Mouse (Mus musculus) spleen, embryonic (tissue): ENCODE data around the gene Cd5l.
"Not testable (repeated sequence)": the region's sequence is repeated elsewhere in the genome, so short reads cannot be mapped to it uniquely, and the experiment has no call there.

ENCODE experiments used
- CTCF ChIA-PET: fragments of 350-600 bp; sonication (Branson Sonifier 250); formaldehyde crosslinking; loops from one replicate; lab custom pipeline; 2022; lab: Charles Lee

The Cd5l gene

DNA sequence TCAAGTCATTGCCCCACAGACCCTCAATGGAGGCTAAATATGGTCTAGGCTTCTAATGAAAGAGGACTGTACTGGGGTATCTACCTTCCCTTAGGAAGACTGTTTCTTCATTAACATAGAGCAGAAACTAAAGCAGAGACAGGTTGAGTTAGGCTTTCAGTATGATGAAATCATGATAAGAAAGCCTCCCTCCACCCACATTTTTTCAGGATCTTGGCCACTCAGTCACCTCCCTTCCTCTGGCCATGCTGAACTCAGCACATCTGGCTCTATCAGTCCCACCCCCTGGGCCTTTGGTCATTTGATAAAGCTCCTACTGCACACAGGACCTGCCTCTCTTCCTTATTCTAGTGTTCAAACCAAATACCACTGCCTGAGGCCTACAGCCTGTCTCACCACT, at the start of gene Cd5l:
Gene Cd5l, plus strand, starts transcription at position 301 of the 400 bp plus-strand sequence.
- CTCF ChIA-PET: interaction anchor here (0.6 kb wide), 1 partner anchor 168 kb away, joined by 3 read pairs; no protein-coding TSS in a partner anchor

DNA sequence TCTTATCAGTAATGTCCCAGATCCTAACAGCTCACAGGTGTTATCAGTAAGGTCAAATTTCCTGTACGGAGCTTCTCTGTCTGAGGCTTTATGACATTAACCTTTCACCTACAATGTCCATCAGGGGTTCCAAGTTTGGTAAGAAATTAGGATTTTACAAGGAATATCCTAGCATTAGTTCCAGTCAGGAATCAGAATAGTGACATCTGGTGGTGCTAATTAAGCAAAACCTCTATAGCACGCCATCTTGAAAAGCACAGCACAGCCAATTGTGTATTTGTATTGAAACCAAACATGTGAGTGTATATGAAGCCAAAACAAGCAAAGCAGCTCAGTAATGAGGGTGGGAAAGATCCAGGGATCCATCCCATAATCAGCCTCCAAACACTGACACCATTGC, 47.8 kb upstream of the Cd5l start:
- CTCF ChIA-PET: no interaction called here

DNA sequence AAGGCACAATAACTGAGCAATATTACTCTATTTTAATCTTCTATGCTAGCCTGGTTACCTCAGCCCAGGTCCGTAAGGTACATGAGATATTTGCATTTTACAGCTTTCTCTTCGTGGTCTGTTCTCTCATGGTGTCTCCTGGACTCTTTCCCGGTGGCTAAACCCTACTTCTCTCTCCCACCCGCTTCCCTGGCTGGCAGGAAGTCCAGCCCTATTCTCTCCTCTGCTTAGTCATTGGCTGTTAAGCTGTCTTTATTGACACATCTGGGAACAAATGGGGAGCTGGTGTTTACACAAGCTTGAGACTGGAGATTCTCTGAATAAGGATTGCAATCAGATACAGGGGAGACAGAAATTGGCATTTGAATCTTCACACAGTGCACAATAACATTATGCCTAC, 35.1 kb upstream of the Cd5l start:
- CTCF ChIA-PET: interaction anchor here (1.0 kb wide), 2 partner anchors 15 to 104 kb away, joined by 4 read pairs; no protein-coding TSS in a partner anchor

DNA sequence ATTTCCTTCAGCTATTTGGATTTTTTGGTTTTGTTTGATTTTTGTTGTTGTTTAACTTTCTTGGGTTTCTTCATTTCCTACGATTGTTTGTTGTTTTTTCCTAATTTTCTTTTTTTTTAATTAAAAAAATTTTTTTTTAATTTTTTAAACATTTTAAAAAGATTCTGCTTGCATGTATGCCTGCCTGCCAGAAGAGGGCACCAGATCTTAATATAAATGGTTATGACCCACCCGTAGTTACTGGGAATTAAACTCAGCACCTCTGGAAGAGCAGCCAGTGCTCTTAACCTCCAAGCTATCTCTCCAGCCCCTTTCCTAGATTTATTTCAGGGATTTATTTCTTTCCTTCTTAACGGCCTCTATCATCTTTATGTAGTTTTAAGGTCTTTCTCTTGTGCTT, 33.9 kb upstream of the Cd5l start:
- CTCF ChIA-PET: interaction anchor here (0.7 to 1.2 kb wide), 4 partner anchors 116 to 220 kb away, joined by 3 to 5 read pairs (median 4); no protein-coding TSS in a partner anchor

DNA sequence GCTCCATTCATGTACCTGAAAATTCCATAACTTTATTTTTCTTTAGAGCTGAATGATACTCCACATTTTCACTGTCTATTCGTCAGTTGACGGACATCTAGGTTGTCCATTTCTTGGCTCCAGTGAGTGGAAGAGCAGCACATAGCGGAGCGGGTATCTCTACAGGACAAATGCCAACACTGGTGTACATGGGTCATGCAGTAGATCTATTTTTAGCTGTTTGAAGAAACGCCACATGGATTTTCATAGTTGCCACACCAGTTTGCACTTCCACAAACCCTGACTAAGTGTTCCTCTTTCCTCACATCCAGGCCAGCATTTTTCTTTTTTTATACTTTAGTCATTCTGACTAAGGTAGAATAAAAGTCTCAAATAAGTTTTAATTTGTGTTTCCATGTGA, 19.8 kb upstream of the Cd5l start:
- CTCF ChIA-PET: interaction anchor here (0.5 kb wide), 1 partner anchor 172 kb away, joined by 6 read pairs; no protein-coding TSS in a partner anchor

DNA sequence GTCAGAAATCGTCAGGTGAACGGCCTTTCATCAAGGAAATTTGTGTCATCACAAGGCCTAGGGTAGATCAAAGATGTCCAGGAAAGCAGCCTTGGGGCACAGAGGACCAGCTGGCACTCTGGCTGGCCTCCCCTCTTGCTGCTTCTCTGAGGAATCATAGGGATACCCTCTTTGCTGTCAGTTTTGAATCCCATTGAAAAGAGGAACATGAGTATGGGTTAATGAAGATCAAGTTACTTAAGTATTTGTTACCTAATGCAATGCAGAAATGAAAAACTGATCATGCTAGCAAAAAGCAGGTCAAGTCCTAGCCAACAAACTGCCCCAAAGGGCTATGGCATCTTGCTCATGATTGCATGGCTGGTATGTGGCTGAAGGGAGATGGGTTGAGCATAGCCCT, 6.7 kb upstream of the Cd5l start:
- CTCF ChIA-PET: interaction anchor here (1.0 kb wide), 1 partner anchor 11 kb away, joined by 3 read pairs; no protein-coding TSS in a partner anchor

DNA sequence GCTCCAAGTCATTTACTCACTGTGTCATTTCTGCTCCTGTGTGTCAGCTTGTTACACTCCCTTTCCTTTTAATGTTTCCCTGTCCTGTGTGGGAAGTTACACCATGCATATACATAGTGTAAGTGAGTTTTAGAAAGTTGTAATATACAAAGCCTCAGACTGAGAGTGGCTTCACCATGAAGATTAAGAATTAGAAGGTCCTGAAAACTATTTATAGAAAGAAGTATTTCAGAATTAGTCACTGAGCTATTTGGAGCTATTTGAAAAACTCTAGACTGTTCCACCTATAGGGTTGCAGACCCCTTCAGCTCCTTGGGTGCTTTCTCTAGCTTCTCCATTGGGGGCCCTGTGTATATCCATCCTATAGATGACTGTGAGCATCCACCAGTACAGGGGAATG, 1.5 kb downstream of the Cd5l start:
- CTCF ChIA-PET: interaction anchor here (0.6 kb wide), 1 partner anchor 217 kb away, joined by 4 read pairs; no protein-coding TSS in a partner anchor

DNA sequence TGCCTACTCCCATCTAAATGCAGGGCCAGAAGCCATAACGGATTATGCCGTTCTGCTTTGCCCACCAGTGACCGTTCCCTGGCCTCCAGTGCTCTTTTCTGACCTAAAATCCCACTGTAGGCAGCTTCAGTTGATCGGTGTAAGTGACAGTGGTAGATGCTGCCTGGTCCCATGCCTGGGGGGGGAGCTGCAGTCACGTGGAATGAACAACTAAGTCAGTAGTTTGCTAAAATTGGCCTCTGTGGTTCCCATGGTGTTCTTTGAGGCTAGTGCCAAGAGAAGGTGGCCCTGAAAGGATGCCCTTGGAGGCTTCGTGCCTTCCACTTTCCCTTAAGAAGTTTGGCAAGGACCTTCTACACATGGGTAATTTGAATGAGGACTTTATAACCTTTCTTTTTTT, 2.8 kb downstream of the Cd5l start:
- CTCF ChIA-PET: no interaction called here

DNA sequence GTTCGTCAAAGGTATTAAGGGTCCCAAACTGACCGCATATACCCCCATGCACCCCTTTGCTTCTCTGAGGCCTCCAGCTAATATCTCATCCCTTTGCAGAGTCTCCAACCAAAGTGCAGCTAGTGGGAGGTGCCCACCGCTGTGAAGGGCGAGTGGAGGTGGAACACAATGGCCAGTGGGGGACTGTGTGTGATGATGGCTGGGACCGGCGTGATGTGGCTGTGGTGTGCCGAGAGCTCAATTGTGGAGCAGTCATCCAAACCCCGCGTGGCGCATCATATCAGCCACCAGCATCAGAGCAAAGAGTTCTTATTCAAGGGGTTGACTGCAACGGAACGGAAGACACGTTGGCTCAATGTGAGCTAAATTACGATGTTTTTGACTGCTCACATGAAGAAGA, 8.0 kb downstream of the Cd5l start:
- CTCF ChIA-PET: no interaction called here

DNA sequence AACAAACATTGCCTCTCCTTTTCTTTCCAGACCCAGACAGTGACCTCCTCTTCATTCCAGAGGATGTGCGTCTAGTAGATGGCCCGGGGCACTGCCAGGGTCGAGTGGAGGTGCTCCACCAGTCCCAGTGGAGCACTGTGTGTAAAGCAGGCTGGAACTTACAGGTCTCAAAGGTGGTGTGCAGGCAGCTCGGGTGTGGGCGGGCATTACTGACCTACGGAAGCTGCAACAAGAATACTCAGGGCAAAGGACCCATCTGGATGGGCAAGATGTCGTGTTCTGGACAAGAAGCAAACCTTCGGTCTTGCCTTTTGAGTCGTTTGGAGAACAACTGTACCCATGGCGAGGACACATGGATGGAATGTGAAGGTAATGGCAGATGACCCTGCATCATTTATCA, 9.8 kb downstream of the Cd5l start:
- CTCF ChIA-PET: no interaction called here

DNA sequence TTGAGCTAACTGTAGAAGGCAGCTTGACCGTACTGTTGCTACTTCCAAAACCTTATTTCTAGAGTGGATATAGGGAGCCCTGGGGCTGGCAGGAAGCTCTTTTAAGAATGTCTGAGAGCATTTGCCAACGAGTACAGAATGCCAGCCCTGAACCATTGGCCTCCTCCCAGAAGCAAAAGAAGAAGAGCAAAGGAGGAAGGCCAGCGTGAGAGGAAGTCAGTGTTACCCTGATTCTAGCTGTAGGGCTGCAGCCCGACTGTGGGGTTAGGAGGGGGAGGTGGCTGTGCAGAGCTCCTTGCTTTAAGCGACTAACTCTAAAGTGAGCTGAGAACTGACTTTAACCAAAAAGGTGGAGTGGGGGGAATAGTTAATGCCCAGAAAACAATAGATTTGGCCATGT, 11.5 kb downstream of the Cd5l start:
- CTCF ChIA-PET: interaction anchor here (0.6 kb wide), 1 partner anchor 36 kb away, joined by 3 read pairs; no protein-coding TSS in a partner anchor

DNA sequence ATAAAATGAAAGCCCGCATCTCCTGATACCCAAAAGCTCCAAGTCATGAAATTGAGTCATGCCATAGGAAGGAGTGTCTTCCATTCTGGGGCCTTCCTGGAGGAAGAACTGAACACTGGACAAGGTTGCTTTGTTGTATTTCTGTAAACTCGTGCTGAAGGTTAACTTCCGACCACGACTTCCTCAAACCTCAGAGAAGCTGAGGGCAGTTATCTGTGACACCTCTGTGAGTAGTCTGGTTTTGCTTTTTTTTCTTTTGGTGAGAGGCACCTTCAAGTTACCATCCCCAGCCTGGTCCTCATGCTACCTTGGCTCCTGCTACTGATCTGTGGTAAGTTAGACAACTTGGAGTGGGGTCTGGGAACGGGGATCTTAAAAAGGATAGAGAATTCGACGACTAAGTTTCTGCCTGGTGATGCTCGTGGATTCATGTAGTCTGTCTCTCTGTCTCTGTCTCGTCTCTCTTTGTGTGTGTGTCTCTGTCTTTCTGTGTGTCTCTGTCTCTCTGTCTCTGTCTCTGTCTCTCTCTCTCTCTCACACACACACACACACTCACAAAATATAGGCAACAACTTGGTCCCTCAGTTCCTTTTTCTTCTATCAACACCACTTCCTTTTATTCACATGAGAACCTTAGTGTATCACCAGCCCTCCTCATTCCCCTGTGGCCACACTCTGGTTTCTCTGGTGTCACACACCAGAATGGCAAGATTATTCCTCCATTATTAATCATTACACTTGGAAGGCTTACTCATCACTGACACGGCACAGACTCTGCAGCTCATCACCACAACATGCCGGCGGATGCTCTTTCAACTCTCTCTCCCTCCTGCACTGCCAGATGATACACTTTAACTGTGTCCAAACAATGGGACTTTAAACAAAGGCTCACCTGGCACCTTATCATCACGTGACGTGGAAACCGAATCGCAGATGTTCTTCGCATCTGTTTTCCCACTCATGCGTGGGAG, 18.8 kb downstream of the Cd5l start, which contains the start of gene Fcrl1:
Gene Fcrl1, plus strand, starts transcription at position 193 of the 971 bp plus-strand sequence.
- CTCF ChIA-PET: interaction anchor here (0.5 to 0.7 kb wide), 2 partner anchors 13 to 195 kb away, joined by 3 read pairs; no protein-coding TSS in a partner anchor

DNA sequence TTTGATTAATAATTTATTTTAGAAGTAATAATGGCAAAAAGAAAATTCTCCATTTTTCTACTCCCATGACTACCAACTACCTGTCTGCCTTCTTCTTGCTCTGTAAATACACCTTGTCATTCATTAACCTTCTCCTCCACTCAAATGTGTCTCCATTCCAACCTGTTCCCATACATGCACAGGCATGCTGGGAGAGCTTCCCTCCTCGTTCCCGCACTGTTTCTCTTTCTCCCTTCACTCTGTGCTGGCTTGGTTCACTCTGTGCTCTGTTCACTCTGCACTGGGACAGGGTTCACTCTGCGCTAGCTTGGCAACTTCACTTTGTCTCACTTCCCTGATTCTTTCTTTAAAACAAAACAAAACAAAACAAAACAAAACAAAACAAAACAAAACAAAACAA, 19.5 kb downstream of the Cd5l start:
- CTCF ChIA-PET: interaction anchor here (0.7 kb wide), 1 partner anchor 18 kb away, joined by 4 read pairs; no protein-coding TSS in a partner anchor

DNA sequence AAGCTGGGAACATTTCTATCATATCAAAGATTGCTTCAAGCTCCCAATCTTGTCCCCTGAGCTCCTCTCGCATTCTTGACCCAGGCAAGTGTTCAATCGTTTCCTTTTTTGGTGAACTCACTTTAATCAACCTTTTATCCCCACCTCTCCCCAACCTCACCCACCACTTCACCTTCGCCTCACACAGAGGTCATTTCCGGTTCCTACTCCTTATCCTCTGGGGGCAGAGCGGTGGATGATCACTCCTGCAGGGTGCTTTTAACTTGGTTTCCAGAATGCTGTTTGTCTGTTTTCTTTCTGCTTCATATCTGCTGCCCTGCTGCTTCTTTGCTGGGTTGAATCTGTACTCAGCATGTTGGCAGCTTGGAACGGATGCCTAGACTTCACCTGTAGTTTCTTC, 20.0 kb downstream of the Cd5l start:
- CTCF ChIA-PET: interaction anchor here (0.7 kb wide), 2 partner anchors 17 to 23 kb away, joined by 3 to 4 read pairs; no protein-coding TSS in a partner anchor

DNA sequence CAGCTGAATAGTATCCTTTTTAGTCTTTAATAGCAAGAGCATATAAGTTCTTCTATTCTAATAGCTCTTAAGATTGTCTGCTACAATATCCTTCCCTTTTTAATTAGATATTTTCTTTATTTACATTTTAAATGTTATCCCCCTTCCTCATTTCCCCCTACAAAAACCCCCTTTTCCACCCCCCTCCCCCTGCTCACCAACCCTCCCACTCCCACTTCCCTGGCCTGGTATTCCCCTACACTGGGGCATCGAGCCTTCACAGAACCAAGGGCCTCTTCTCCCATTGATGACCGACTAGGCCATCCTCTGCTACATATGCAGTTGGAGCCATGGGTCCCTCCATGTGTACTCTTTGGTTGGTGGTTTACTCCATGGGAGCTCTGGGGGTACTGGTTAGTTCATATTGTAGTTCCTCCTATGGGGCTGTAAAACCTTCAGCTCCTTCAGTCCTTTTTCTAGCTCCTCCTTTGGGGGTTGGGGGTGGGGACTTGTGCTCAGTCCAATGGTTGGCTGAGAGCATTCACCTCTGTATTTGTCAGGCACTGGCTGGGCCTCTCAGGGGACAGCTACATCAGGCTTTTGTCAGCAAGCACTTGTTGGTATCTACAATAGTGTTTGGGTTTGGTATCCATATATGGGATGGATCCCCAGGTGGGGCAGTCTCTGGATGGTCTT, 22.1 kb downstream of the Cd5l start:
- CTCF ChIA-PET: not testable (repeated sequence)

DNA sequence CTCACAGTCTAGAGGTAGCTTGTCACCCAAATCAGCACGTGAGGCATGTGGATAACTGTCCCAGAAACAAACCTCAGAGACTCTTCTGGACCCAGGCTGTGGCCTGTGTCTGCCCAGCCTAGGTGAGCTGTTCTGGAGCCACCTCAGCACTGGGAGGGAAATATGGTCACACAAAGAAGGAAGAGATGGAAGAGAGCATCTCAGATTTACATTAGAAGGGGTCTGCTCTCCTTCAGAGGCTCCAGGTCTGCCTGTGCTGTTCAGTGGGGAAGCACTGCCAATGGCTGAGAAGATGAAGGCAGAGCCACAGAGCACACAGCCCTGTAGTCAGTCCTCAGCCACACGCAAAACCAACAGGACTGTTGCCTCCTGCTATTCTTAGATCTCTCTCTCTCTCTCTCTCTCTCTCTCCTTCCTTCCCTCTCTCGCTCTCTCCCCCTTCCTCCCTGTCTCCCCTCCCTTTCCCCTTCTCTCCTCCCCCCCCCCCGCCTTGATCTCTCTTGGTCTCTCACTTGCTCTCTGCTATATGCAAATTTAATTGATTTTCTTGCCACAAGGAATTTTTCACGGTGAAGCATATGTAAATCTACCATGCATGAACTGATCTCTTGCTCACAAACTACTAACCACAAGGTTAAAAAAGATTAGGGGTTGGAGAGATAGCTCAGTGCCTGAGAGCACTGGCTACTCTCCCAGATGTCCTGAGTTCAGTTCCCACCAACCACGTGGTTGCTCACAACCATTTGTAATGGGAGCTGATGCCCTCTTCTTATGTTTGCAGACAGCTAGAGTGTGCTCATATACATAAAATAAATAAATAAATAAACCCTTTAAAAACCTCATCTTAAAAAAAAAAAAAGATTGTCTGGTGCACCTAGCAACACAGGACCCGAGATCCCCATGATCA, 24.4 kb downstream of the Cd5l start:
- CTCF ChIA-PET: interaction anchor here (1.0 kb wide), 1 partner anchor 18 kb away, joined by 3 read pairs; no protein-coding TSS in a partner anchor

DNA sequence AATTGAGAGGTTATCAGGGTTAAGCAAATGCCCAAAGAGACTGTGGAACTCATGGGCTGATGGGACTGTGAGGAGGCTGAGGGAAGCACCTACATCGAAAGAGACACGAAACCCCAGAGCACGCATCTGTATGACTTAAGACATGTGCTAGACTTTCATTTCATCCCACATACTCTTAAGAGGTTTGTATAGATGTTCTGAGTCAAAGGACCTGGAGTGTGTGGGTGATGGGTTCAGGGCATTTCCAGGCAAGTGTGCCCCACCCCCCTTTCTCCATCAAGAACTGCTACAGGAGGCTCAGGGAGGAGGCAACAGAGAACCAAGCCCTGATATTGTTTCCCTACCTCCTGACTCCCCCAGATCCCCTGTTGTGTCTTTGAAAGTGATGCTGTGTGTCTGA, 25.6 kb downstream of the Cd5l start:
- CTCF ChIA-PET: interaction anchor here (0.7 kb wide), 2 partner anchors 11 to 121 kb away, joined by 3 to 5 read pairs; no protein-coding TSS in a partner anchor

DNA sequence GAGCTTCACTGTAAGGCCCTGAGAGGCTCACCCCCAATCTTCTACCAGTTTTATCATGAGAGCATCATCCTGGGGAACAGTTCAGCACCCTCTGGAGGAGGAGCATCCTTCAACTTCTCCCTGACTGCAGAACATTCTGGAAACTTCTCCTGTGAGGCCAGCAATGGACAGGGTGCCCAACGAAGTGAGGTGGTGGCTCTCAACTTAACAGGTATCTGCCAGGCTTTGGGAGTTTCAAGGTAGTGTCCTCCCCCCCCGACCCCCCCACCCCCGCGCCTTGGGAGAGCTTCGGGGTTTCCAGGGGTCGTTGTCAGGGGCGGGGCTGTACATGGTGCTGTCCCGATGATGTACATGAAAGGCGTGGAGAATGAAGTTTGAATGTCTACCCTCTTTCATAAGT, 27.4 kb downstream of the Cd5l start:
- CTCF ChIA-PET: no interaction called here

DNA sequence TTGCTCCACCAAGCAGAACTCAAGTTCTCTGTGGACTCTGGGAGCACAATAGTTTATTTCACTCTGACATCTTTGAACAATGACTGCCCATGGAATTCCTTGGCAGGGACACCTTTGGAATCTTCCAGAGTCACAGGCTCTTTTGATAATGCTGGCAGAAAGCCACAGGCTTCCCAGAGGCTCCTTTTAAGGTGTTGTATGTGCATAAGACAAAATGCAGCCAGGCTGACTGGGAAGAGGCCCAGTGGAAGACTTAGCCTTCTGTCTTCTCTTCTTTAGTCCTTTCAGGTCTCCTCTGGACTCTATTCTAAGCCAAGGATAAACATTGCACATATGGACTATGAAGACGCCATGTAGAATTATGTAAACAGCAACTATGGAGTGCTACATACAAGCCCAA, 33.3 kb downstream of the Cd5l start:
- CTCF ChIA-PET: no interaction called here

DNA sequence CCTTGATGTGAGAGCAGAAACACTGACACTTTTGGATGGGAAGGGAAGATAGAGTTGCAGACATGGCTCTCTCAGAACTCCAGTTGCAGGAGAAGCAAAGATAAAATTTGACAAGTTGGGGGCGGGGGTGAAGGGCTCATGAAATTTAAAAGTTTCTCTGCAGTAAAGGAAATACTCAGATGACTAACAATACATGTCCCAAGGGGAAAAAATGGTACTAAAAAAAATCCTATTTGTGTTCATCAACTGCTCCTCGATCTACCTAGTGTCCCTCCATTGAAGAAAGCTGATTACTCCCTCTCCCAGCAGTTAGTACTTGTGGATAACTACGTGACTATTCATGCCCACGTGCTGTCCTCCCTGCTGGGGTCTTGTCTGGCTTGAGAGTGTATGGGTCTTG, 41.1 kb downstream of the Cd5l start:
- CTCF ChIA-PET: no interaction called here
